Mouse (Mus musculus) cerebellum, adult 18-20 months (tissue): ENCODE data around the gene Timp3.

Experiments
- DNase-seq, 2 experiments: peaks; one replicate each; pipeline ENCODE4 v3.0.0; 2021

Timp3 gene

DNA sequence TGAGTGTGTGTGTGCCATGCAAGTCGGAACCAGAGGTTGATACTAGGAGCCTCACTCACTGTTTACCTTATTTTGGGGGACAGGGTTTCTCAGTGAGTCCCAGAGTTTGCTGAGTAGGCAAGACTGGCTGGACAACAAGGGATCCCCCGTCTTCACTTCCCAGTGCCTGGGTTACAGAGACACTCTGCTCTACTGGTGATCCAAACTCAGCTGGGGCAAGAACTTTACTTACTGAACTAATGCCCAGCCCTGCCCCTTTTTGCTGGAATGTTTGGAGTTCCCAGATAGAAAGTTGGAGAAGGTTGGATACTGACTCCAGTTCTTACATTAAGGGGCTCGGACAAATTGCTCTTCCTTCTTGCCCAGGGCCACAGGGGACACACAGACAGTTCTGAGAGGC, 89.2 kb downstream of the Timp3 start:
- DNase-seq = no peak

DNA sequence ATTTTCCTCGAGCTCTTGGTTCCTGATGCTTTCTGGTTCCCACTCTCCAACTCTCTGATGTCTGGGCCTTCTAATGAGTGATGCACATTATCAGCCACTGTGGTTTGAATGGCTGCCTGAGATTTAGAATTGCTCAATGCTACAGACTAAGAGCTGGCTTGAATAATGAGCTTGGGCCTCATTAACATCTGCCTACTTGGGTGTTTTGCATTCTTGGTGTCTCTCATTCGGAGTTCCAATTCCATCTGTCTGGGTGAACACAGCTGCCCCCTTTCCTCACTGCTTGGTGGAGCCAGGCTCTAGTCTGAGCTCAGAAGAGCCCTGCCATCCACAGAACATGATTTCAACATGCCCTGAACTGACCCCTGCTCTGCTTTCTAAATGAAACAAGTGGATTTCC, 89.7 kb downstream of the Timp3 start:
- DNase-seq = no peak

DNA sequence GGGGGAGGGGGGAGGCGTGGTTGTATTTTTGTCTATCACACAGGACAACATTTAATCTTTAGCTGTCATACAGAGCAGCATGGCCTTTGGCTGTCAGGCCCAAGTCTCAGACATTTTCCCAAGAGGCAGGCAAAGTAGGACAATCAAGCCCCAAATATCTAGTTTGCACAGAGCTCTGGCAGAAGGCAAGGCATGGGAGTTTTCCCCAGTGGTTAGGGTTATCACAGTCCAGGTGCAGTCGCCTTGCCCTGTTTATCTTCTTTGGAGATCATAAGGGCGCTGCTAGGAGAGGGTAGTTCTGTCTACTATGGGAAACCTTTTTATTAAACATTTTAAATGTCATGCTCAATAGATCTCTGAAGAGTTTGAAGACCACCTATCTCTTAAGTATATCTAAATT, 92.2 kb downstream of the Timp3 start:
- DNase-seq = no peak

DNA sequence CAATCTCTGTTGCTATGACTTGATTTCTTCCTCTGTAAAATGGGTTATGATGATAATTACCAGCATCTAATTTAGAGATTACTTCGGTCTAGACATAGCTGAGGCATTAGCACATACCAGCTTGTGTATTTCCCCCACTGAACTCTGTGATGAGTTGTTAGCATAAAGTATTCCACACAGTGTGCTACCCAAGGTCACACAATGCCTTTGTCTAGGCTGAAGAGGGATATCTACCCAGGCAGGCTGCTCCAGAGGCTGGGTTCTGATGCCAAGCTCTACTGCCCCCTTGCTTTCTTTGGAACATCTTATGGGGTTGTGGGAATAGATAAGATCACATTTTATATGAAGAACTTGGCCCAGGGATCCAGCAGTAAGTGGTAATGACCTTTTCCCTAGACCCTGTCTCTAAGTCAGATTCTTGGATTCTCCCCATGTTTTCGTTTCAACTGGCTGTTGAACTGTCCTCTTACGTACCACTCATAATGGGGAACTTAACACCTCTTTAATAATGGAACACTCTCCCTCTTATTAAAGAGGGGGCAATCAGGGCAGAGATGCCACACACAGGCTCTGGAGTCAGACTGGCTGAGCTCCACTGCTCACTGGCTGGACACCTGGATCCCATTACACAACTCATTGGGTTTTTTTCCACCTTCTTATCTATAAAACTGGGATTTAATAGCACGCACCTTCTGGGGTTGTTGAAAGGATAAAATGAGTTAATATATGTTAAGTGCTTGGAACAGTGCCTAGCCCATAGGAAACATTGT, 97.6 kb downstream of the Timp3 start:
- DNase-seq = no peak

DNA sequence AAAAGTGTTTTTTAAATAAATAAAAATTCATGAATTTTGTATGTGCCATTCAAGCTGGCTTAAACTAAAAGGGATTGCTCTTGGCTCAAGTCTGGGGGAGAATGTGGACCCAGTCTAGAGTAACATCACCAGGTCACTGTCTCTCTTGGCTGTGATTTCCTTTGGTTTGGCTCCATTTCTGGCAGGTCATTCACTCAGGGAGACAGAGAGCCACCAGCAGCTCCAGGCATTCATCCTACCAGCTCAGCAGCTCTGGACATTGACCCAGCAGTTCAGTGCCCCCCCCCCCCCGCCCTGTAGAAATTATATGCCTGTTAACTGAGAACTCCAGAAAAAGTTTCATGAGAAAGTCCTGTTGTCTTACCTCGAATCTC, 98.2 kb downstream of the Timp3 start:
- no peak for DNase-seq
